Mouse (Mus musculus) c-Kit-positive CD71-negative TER-119-negative erythroid progenitor cells, embryonic 14.5 days (primary cell): Measurements from ENCODE around the gene Nubpl.

Experiments
- DNase-seq: peaks from one replicate; pipeline ENCODE4 v3.0.0-alpha.2; 2013; ENCODE audit warnings: low read depth

The Nubpl gene

GRCm38 (mm10) chr12:52328488-52328887 is 231.0 kb downstream of the Nubpl start:
- DNase-seq: no peak

GRCm38 (mm10) chr12:52335142-52335765 is 237.7 kb downstream of the Nubpl start:
- no peak for DNase-seq

- DNase-seq: peak; percentile 1
These were observed 240.7 kb downstream of the Nubpl start for GRCm38 (mm10) chr12:52338136-52338753.

- no peak for DNase-seq
These were observed 249.1 kb downstream of the Nubpl start for GRCm38 (mm10) chr12:52346611-52347010.

- DNase-seq: no peak
These were observed 252.7 kb downstream of the Nubpl start for GRCm38 (mm10) chr12:52350276-52350675.

GRCm38 (mm10) chr12:52359484-52359883 is 261.9 kb downstream of the Nubpl start:
- DNase-seq: no peak

- no peak for DNase-seq
These were observed 262.6 kb downstream of the Nubpl start for GRCm38 (mm10) chr12:52360136-52360535.

GRCm38 (mm10) chr12:52361198-52361597 is 263.7 kb downstream of the Nubpl start:
- DNase-seq: no peak
